Mouse (Mus musculus): Measurements from ENCODE around the gene Dbx1. TPM values are rescaled to one million over a fixed set of nuclear protein-coding genes. Genes with fewer than 3 reads are reported as not detected.
A peak's percentile ranks its signal among the peaks of the same experiment; 100 is the strongest.

Gene Dbx1
- polyA plus RNA-seq, 1 experiment from 2014 or later, result 1.3 TPM

DNA sequence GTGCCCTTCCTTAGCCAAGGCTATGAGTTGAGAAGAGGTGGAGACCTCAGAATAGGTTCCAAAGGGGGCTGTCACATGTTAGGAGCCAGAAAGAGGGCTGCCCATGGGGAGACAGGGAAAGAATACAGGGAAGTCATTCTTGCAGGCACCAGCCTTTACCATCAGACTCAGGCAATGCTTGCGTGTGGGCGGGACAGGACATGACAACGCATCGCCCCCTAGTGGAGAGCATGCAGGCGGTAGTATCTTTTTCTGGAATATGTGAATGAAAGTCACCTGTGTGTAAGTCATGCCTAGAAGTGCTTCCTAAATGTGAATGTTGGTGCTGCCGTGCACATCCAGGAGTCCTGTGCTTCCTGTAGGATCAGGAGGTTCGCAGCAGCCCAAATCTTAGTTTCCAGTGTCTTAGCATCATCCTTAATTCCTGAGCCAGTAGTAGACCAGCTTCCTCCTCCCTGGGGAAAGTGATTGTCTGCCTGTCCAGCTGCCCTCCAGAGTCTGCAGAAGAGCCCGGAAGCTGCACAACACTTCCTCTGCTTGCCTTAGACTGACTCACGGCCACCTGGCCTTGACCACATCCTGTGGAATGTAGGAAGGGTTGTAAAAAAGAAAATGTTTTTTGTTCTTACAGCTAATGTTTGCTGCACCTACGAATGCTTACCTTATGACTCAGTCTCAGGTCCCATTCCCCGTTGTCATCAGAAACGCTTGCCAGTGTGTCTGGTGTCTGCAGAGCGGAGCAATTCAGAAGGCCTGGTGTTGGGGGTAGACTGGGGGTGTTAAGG lies 35.3 kb downstream of the Dbx1 start:
- peak; percentile 59; the same call in 1 of the 2 replicates for ATAC-seq (ENCODE audit: low FRiP score)

GRCm38 (mm10) chr7:49599950-49600349 lies 36.7 kb downstream of the Dbx1 start:
- no peaks in the 10 kb centered on the region for H3K4me1 ChIP-seq (replicated peaks; ENCODE audit: control insufficient read depth, insufficient read depth, low read length)
- H3K36me3 ChIP-seq (replicated peaks; ENCODE audit: control insufficient read depth, insufficient read depth), result peaks cover 48% of the 10 kb centered on the region
- no peak for ATAC-seq (ENCODE audit: low FRiP score)
- H3K9me3 ChIP-seq (ENCODE audit: control insufficient read depth, low read length), result no peaks in the 10 kb centered on the region
- no peak for DNase-seq (ENCODE audit: low spot score)
- no peak overlapping the region for H3K27ac ChIP-seq
- no peak overlapping the region for H3K4me2 ChIP-seq (replicated peaks)
- H3K4me3 ChIP-seq (replicated peaks; ENCODE audit: low read length), result no peak overlapping the region
- H3K9ac ChIP-seq, result no peak overlapping the region
- 92% methylated on average over 3 of the region's 3 CpGs for WGBS
- H3K27me3 ChIP-seq (ENCODE audit: control insufficient read depth, insufficient read depth, low read length), result no peaks in the 10 kb centered on the region

More for the DNA sequence above, 35.3 kb downstream of the Dbx1 start:
- Histone ChIP-seq H3K36me3 (replicated peaks; ENCODE audit: control insufficient read depth, insufficient read depth) (peaks cover 40% of the 10 kb centered on the region), H3K9ac (no peak overlapping the region), H3K4me1 (replicated peaks; ENCODE audit: control insufficient read depth, insufficient read depth, low read length) (no peaks in the 10 kb centered on the region), H3K4me3 (replicated peaks; ENCODE audit: low read length) (no peak overlapping the region), H3K27ac (no peak overlapping the region), H3K27me3 (ENCODE audit: control insufficient read depth, insufficient read depth, low read length) (no peaks in the 10 kb centered on the region), H3K4me2 (replicated peaks) (no peak overlapping the region), H3K9me3 (ENCODE audit: control insufficient read depth, low read length) (no peaks in the 10 kb centered on the region)
- peak; percentile 71 for DNase-seq (ENCODE audit: low spot score)
- 61% methylated on average over 13 of the region's 13 CpGs for WGBS

DNA sequence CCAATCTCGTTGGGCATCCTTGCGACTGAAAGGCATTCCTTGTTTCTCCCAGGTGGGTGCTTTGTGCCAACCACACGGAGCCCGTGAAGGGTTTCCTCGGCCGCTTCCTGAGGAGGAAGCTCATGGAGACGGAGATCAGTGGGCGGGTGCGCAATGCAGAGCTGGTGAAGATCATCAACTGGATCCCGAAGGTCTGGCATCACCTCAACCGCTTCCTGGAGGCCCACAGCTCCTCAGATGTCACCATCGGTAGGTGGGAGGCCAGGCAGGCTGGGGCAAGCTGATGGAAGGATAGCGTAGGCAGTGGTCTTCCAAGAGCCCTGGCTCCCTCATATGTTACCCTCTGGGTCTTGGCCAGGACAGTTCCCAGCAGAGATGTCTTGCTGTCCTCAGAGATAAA lies 38.4 kb downstream of the Dbx1 start:
- Histone ChIP-seq H3K9me3 (ENCODE audit: control insufficient read depth, low read length) (no peaks in the 10 kb centered on the region), H3K27me3 (ENCODE audit: control insufficient read depth, insufficient read depth, low read length) (no peaks in the 10 kb centered on the region), H3K36me3 (replicated peaks; ENCODE audit: control insufficient read depth, insufficient read depth) (peaks cover 55% of the 10 kb centered on the region), H3K9ac (no peak overlapping the region), H3K4me1 (replicated peaks; ENCODE audit: control insufficient read depth, insufficient read depth, low read length) (no peaks in the 10 kb centered on the region), H3K27ac (no peak overlapping the region), H3K4me3 (replicated peaks; ENCODE audit: low read length) (no peak overlapping the region), H3K4me2 (replicated peaks) (no peak overlapping the region)
- 96% methylated on average over 13 of the region's 13 CpGs for WGBS
- DNase-seq (ENCODE audit: low spot score), result no peak
- no peak for ATAC-seq (ENCODE audit: low FRiP score)

GRCm38 (mm10) chr7:49597776-49598175 lies 38.9 kb downstream of the Dbx1 start:
- H3K36me3 ChIP-seq (replicated peaks; ENCODE audit: control insufficient read depth, insufficient read depth), result peaks cover 55% of the 10 kb centered on the region
- no peak overlapping the region for H3K27ac ChIP-seq
- no peaks in the 10 kb centered on the region for H3K4me1 ChIP-seq (replicated peaks; ENCODE audit: control insufficient read depth, insufficient read depth, low read length)
- H3K9ac ChIP-seq, result no peak overlapping the region
- no peaks in the 10 kb centered on the region for H3K9me3 ChIP-seq (ENCODE audit: control insufficient read depth, low read length)
- no peaks in the 10 kb centered on the region for H3K27me3 ChIP-seq (ENCODE audit: control insufficient read depth, insufficient read depth, low read length)
- H3K4me2 ChIP-seq (replicated peaks), result no peak overlapping the region
- 86% methylated on average over 3 of the region's 3 CpGs for WGBS
- H3K4me3 ChIP-seq (replicated peaks; ENCODE audit: low read length), result no peak overlapping the region
- DNase-seq (ENCODE audit: low spot score) (no peak), ATAC-seq (ENCODE audit: low FRiP score) (no peak)

- H3K4me1 ChIP-seq (replicated peaks; ENCODE audit: control insufficient read depth, insufficient read depth, low read length), result no peaks in the 10 kb centered on the region
- H3K27ac ChIP-seq, result no peak overlapping the region
- WGBS, result 91% methylated on average over 8 of the region's 8 CpGs
- no peak overlapping the region for H3K4me3 ChIP-seq (replicated peaks; ENCODE audit: low read length)
- peaks cover 61% of the 10 kb centered on the region for H3K36me3 ChIP-seq (replicated peaks; ENCODE audit: control insufficient read depth, insufficient read depth)
- no peaks in the 10 kb centered on the region for H3K27me3 ChIP-seq (ENCODE audit: control insufficient read depth, insufficient read depth, low read length)
- no peak overlapping the region for H3K4me2 ChIP-seq (replicated peaks)
- no peak for ATAC-seq (ENCODE audit: low FRiP score)
- H3K9me3 ChIP-seq (ENCODE audit: control insufficient read depth, low read length), result no peaks in the 10 kb centered on the region
- DNase-seq (ENCODE audit: low spot score), result no peak
- no peak overlapping the region for H3K9ac ChIP-seq
Observed at GRCm38 (mm10) chr7:49589635-49590034, 47.0 kb downstream of the Dbx1 start.

DNA sequence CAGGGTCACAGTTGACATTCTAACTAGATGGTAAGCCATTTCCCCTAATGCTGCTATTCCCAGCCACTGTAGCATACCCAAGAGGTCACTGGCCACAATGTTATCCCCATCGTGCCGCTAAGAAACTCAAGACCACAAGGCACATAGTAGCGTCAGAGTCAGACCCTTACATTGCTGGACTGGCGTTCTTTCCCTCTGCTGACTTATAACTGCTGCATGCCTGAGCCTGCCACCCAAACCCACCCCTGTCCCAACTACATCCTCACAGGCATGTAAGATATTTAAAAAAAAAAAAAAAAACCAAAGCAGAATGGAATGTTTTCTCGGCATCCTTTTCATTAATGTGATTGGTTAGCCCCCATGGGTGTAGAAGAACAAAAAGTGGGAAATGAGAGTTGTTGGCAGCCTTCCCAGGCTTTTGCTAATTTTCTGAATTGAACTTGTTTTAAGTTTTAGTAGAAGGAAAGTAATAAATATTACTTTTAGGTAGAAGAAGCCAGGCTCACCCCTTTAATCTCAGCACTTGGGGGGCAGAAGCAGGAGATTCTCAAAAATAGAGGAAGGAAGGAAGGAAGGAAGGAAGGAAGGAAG lies 50.0 kb downstream of the Dbx1 start:
- 0 out of 2 replicates have a peak overlapping the region, but pooled peaks have one; percentile 5 for H3K27ac ChIP-seq
- WGBS, result 80% methylated on average over 5 of the region's 5 CpGs
- H3K27me3 ChIP-seq (ENCODE audit: control insufficient read depth, insufficient read depth, low read length), result no peaks in the 10 kb centered on the region
- ATAC-seq (ENCODE audit: low FRiP score), result no peak
- no peaks in the 10 kb centered on the region for H3K9me3 ChIP-seq (ENCODE audit: control insufficient read depth, low read length)
- no peak overlapping the region for H3K9ac ChIP-seq
- no peak for DNase-seq (ENCODE audit: low spot score)
- H3K4me1 ChIP-seq (replicated peaks; ENCODE audit: control insufficient read depth, insufficient read depth, low read length), result no peaks in the 10 kb centered on the region
- H3K4me2 ChIP-seq (replicated peaks), result no peak overlapping the region
- peaks cover 57% of the 10 kb centered on the region for H3K36me3 ChIP-seq (replicated peaks; ENCODE audit: control insufficient read depth, insufficient read depth)
- no peak overlapping the region for H3K4me3 ChIP-seq (replicated peaks; ENCODE audit: low read length)

DNA sequence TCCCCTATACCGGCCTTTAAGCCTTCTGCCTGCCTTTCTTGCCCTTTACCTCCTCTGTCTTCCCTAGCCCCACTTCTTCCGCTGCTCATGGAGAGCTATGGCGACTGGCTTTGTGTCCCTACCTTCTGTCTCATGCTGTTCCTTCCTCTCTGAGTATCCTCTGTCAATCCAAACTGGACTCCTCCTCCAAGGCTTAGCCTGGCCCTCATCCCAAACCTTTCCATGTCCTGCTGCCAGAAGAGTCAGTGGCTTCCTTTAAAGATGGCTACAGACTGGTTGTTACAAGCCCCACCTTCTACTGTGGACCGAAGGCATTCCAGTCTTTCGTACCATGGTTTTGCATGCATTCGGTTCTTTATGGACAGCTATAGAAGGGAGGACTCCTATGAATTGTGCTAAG lies 53.5 kb downstream of the Dbx1 start:
- no peaks in the 10 kb centered on the region for H3K9me3 ChIP-seq (ENCODE audit: control insufficient read depth, low read length)
- H3K36me3 ChIP-seq (replicated peaks; ENCODE audit: control insufficient read depth, insufficient read depth), result peaks cover 38% of the 10 kb centered on the region
- H3K4me3 ChIP-seq (replicated peaks; ENCODE audit: low read length), result no peak overlapping the region
- no peak for ATAC-seq (ENCODE audit: low FRiP score)
- no peaks in the 10 kb centered on the region for H3K4me1 ChIP-seq (replicated peaks; ENCODE audit: control insufficient read depth, insufficient read depth, low read length)
- WGBS, result 92% methylated on average over 6 of the region's 6 CpGs
- H3K4me2 ChIP-seq (replicated peaks), result no peak overlapping the region
- H3K27ac ChIP-seq, result no peak overlapping the region
- DNase-seq (ENCODE audit: low spot score), result no peak
- no peaks in the 10 kb centered on the region for H3K27me3 ChIP-seq (ENCODE audit: control insufficient read depth, insufficient read depth, low read length)
- no peak overlapping the region for H3K9ac ChIP-seq

DNA sequence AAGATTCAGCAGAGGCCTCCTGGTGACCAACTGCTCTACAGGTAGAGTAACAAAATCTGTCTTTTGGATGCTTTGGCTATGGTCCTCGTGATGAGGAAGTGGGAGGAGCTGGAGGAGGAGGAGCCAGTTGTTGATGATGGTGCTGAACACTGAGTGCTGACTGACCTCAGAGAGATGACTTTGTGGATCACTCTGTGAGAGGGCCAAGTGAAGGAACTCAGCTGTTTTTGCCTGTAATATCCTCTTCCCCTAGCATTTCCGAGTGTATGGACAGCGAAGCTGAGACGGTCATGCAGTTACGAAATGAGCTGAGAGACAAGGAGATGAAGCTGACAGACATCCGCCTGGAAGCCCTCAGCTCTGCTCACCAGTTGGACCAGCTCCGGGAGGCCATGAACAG lies 54.1 kb downstream of the Dbx1 start:
- WGBS, result 91% methylated on average over 7 of the region's 7 CpGs
- Histone ChIP-seq H3K9me3 (ENCODE audit: control insufficient read depth, low read length) (no peaks in the 10 kb centered on the region), H3K27me3 (ENCODE audit: control insufficient read depth, insufficient read depth, low read length) (no peaks in the 10 kb centered on the region), H3K9ac (no peak overlapping the region), H3K4me3 (replicated peaks; ENCODE audit: low read length) (no peak overlapping the region), H3K36me3 (replicated peaks; ENCODE audit: control insufficient read depth, insufficient read depth) (peaks cover 32% of the 10 kb centered on the region), H3K4me1 (replicated peaks; ENCODE audit: control insufficient read depth, insufficient read depth, low read length) (no peaks in the 10 kb centered on the region), H3K27ac (no peak overlapping the region), H3K4me2 (replicated peaks) (no peak overlapping the region)
- ATAC-seq (ENCODE audit: low FRiP score), result no peak
- no peak for DNase-seq (ENCODE audit: low spot score)

DNA sequence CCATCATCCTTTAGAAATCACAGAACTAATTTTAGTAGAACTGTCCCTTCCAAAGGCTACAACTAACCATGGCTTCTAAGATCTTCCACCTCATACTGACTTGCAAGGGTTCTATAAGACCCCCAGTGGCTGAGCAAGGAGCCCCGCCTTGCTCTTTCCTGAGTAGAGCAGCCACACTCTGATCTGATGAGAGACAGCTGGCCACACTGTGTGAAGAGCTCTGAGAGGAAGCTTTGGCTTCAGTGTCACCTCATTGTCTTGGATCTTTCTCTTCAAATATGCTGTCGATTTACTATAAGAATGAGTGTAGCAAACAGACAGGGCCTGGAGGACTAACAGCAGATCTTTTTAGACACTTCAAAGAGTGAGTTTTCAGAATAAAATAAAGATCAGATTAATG lies 54.7 kb downstream of the Dbx1 start:
- WGBS, result 91% methylated on average over 2 of the region's 2 CpGs
- Histone ChIP-seq H3K4me2 (replicated peaks) (no peak overlapping the region), H3K4me3 (replicated peaks; ENCODE audit: low read length) (no peak overlapping the region), H3K27ac (no peak overlapping the region), H3K9me3 (ENCODE audit: control insufficient read depth, low read length) (no peaks in the 10 kb centered on the region), H3K36me3 (replicated peaks; ENCODE audit: control insufficient read depth, insufficient read depth) (peaks cover 33% of the 10 kb centered on the region), H3K27me3 (ENCODE audit: control insufficient read depth, insufficient read depth, low read length) (no peaks in the 10 kb centered on the region), H3K9ac (no peak overlapping the region), H3K4me1 (replicated peaks; ENCODE audit: control insufficient read depth, insufficient read depth, low read length) (no peaks in the 10 kb centered on the region)
- ATAC-seq (ENCODE audit: low FRiP score) (no peak), DNase-seq (ENCODE audit: low spot score) (no peak)

Data from hindbrain, embryonic 14.5 days (tissue).